Mouse (Mus musculus) spleen, adult 18-20 months (tissue): ENCODE data around the gene Copz2.
A peak's percentile ranks its signal among the peaks of the same experiment; 100 is the strongest.

ENCODE experiments used
- DNase-seq, 2 experiments: peaks; one replicate each; pipeline ENCODE4 v3.0.0; 2022; ENCODE audit warnings: mixed read lengths in 2 of 2

Copz2 gene

DNA sequence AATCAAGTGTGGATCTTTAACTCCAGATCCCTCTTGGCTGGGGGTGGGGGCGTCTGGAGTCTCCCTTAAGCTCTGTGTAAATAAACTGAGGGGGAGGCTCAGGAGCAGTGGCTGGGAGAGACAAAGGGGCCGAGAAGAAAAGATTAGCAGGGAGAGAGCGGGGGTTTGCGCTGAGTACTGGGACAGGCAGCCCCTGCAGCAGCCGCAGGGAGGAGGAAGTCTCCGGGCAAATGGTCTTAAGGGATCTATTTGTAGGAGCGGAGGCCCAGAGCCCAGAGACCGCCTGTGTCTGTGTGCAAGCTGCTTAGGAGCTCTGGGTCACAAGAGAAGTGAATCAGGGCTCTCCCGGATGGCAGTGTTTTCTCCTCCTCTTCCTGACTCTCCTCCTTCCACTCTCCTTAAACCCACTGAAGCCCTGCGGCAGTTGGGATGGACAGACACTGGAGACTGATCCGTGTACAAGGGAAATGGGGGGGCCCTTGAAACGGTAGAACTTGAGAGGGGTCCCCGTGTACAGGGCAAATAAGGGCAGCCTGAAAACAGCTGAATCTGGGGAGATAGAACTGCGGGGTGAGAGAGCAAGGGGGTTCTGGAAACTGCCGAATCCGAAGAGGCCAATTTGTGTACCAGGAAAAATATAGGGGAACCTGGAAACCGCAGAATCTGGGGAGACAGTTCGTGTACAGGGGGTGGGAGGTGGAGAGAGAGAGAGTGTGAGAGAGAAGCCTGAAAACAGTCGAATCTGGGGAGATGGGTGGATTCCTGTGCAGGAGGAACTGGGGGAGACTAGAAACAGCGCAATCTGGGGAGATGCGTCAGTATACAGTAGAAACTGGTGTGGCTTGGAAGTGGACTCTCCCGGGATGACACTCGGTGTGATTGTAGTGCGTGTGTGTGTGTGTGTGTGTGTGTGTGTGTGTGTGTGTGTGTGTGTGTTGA is 23.0 kb downstream of the Copz2 start:
- DNase-seq, result no peak

DNA sequence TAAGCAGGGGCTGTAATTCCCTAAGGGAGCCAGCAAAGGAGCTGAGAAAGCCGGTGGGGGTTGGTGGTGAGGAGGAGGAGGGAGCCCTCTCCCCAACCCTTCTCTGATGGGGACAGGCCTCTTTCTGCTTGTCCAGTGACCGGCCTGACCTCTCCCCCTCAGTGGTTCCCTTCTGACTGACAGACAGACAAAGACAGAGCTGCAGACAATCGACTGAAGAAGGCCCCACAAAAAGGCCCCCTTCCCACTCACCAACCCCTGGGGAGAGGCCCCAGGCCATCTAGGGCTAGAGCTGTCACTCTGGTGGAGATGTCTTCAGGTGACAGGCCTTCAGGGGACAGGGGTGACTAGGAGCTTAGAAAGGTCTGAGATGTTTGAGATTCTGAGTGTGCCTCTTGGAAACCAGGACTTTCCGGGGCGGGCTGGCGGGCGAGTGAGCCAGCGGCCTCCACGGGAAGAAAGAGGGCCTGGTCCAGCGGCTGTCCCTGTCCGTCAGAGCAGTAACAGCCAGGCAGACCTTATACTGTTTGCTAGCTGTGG is 24.0 kb downstream of the Copz2 start:
- DNase-seq, result no peak

DNA sequence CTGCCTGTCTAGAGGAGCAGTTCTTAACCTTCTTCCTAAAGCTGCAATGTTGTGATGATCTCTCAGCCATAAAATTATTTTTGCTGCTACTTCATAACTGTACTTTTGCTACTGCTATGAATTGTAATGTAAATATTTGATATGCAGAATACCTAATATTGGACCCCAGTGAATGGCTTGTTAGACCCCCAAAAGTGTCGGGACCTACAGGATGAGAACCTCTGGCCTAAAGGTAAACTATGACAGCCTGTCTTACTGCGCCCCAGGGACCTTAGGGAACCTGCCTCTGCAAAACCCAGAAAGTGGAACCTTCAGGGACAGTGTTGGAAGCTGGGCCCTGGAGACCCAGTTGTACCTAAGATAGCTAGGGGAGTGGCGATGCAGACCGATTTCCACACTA is 25.6 kb downstream of the Copz2 start:
- no peak for DNase-seq

DNA sequence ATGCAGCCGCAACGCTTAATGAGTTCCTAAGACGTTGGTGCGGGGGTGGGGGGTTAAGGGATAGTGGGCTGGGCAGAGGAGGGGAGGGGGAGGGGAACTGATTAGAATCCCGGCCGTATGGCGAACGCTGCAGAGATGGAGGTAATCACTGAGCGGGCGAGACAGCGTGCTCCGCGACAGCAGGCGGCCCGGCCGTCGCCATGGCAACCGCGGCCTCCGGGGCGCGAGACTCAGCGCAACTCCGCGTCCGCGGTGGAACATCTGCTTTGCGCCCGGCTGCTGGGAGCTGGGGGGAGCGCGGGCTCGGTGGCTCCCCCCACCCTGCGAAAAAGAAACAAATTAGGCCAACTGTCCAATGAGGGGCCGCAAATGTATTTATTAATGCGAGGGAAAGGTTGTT is 26.1 kb downstream of the Copz2 start:
- peak; percentile 25 to 39 for DNase-seq

DNA sequence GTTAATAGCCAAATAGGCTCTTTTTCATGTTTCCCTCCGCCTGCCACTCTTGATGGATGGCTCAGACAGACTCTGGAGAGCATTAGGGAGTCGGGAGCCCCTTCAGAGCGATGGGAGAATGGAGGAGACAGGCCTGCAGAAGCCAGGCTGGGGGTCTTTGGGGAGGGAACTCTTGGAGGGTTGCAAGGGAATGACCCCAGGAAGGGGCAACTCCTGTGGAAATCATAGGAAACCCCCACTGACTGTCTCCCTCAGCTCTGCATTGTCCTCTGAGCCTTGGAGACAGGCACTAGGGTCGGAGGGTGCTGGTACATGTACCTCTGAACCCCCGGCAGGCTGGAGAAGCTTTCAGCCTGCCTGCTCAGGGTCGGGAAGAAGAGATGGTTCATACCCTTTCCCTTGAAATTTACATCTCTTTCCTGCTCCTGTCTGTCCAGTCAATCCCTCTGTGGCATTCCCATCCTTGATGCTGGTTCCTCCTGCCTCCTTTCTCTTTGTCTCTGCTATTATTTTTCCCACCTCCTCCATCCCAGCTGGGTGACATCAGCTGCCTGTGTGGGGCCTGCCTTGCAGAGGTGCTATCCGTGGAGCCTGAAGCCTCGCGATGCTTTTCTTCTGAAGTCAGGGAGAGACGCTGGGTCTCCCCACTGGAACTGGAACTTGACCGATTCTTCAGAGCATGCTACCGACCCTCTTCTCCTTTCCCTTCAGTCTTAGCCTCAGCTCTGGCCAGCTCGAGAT is 26.8 kb downstream of the Copz2 start:
- DNase-seq, result no peak

DNA sequence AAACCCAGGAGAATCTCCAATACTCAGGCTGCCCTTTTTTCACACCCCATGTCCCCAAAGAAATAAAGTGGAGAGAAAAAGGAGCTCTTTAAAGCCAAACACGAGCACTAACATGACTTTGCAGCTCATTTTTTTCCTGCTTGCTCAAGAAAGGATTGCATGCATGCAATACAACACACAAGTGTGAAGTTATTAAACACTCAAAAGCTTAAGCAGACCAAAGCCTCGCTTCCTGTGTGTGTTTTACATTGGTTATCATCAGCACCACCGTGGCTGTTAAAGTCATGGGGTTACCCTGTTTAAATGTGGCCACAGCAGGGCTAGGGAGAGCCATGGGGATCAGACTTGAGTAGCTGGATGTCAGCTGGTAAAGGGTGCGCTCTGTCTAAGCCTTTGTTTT is 27.4 kb downstream of the Copz2 start:
- no peak for DNase-seq

DNA sequence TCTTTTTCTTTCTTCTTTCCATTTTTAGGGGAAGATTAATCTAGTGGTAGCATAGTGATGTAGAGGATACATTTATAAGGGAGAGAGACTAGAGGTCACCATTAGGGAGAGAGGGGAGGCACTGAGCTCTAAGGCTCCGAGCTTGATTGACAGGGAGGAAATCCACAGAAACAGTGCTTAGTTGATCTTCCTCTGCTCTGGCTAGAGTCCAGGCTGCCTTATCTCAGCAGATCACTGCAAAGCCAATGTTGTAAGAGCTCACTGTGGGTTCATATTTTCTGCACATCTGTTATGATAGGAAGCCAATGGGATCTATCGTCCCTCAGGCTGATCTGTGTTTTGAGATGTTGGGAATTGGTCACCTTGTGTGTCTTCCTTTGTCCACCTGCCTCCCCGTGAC is 29.0 kb downstream of the Copz2 start:
- no peak for DNase-seq

DNA sequence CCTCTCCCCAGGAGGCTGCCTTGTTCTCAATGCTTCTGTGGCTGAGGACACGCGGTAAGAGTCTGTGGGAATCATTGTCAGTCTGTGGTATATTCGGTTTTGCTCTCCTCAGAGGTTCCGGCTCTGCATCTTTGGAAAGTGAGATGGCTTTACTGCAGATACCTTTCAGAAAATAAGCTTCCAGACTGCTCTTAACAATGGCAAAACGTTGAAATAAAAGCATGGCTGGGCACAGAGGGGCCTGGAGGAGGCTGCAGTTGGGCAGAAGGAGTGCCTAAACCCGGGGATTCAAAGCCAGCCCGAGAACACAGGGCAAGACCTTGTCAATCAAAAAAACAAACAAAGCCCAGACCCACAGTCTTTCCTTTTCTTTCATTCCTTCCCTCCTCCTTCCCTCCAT is 29.7 kb downstream of the Copz2 start:
- DNase-seq, result no peak

DNA sequence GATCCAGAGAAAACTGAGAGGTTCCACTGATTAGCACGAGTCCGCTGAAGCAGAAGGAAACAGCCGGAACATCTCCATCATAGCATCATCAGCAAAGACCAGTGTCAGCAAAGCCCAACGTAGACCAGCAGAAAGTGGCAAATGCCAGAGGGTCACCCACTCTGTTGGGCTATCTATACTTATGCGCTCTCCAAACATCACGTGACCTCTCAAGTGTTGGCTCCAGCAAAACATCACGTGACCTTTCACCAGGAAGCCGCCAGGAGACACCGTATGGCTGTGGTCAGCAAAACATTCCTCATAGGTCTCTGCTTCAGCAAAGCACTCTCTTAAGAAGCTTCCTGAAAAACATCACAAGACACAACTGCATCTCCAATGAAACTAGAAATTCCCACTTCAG is 30.6 kb downstream of the Copz2 start:
- DNase-seq, result no peak

DNA sequence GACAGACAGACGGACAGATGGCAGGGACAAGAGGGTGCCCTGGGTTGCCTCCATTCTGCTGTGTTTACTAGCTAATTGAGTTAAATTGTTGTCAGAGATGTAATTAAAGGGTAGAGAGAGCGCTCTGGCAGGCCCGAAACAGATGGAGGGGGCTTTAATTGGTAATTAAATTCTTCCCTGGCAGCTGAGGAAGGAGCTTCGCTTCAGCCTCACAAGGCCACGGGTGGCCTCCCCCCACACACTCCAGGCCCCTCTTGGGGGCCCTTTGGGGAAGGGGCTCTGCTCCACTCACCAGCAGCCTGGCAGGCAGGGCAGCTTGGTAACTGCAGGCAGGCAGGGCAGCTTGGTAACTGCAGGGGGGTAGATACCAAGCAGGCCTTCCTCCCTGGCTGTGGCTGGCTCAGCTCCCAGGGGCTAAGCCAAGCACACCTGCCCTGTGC is 36.3 kb downstream of the Copz2 start:
- DNase-seq, result no peak

DNA sequence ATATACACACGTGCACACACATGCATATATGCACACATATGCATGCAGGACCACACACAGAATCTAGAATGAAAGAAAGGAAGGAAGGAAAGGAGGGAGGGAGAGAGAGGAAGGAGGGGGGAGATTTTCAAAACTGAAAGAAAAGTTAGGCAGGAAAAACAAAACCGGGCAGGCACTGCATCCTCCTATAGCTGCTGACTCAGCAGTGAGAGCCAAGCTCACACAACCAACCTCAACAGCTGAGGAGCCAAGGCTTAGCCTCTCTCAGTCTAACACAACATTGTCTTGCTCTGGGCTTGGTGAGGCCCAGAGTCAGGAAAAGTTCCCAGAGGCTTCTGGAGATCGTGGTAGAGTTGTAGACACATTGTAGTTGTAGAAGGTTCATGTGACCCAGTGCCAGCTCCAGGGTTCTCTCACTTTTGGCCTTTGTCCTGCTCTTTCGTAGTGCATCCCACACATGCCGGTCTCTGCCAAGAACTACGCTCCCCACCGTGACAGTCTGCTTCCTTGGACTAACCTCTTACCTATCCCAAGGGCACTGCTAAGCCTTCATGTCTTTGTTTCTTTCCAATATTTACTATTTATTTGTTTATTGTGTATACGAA is 37.4 kb downstream of the Copz2 start:
- DNase-seq, result no peak

DNA sequence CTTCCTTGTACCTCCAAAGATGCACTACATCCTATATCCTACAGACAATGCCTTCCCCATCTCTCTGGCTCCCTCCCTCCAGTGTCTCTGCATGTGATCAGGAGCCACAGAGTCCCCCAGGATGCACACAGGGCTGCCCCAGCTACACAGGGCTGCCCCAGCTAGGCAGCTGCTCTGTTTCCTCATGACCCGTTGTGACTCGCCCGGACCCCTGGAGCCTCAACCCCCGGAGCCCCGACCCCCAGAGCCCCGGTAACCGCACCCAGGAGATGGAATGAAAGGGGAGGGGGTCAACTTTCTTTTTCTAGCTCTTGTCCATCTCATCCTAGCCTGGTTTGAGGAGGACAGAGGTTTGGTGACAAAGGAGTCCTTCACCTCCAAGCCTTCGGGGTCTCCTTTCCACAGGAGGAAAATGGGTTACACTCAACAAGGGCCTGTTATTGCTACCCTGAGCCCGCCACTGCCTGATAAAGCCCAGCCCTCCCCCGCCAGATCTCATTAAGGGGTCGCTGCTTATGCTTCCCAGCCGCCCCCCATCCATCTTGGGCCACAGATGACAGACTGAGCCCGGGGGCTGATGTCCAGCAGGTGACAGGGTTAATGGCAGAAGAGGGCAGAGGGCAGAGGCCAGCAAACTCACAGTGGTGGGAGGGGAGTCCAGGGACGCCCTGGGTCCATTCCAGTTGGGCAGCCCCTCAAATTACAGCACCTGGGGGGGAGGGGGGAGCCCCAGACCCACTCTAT is 42.3 kb downstream of the Copz2 start:
- no peak for DNase-seq

DNA sequence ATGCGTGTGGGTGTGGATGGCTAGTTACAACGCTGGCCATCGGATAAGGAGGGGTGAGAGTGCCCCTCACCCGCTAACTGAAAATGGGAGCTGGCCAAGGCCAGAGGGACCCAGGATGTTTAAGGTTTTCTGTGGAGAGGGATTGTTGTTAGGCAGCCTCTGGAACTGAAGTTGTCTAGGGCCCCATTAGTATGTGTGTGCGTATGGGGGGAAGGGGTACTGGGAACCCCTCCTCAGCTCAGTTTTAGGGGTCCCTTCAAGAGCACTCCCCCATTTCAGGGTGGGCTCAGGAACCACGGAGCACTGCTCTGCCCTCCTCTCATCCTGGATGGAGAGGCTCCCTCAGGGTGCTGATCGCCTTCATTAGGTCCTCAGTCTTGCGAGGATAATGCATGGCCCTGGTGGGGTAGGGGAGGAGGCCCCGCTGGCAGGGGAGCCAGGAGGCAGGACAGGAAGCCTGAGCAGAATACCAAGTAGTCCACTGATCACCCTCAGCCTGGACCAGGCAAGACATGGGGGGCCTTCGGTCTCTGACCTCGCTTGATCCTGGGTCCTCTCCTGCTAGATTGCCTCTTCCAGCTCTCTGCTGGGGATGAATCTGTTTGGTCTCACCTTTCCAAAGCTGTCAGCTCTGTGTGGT is 43.7 kb downstream of the Copz2 start:
- no peak for DNase-seq

DNA sequence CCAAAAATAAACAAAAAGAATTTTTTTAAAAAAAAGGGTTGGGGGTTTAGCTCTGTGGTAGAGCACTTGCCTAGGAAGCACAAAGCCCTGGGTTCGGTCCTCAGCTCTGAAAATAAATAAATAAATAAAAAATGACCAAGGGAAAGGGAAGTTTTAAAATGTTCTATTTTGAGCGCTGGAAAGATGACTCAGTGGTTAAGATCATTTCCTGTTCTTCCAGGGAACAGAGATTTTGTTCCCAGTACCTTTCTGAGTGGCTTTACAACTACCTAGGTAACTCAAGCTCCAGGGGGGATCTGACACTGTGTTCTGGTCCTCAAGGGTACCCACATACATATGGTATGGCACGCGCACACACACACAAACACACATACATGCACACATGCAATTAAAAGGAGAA is 46.2 kb downstream of the Copz2 start:
- DNase-seq, result no peak

DNA sequence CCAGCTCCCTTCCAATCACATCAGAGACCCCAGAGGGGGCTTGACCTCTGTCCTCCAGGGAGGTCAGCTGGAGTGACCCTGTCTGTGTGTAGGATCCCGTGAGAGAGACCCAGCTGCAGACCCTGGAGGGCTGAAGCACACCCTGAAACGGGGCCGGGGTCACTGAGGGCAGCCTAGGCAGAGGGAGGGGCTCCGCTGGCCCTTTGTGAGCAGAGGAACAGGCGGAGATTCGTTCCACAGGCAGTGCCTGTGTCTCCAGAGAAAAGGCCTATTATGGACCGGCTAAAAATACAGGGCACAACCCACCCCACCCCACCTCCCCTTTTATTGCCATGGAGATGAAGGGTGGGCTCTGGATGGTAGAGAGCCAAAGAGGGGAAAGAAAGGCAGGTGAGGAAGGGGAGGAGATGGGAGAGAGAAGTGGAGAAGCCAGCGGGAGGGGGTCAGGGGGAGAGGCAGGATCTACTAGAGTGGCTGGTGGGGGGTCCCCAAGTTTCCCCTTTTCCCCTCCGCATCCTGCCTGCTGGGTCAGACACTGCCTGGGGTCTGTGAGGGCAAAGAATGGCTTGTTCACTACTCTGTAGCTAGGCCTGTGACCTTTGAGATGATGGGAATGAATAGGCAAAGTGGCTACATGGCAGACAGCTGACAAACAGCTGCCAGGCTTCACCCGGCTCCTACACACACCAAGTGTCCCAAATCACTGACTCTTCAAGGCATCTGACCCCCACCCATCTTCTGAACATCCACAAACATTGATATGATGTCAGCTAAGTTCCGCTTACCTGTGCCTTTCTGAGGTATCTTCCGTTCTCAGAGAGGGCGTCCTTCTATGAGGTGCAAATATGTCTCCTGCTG is 50.0 kb downstream of the Copz2 start:
- no peak for DNase-seq

DNA sequence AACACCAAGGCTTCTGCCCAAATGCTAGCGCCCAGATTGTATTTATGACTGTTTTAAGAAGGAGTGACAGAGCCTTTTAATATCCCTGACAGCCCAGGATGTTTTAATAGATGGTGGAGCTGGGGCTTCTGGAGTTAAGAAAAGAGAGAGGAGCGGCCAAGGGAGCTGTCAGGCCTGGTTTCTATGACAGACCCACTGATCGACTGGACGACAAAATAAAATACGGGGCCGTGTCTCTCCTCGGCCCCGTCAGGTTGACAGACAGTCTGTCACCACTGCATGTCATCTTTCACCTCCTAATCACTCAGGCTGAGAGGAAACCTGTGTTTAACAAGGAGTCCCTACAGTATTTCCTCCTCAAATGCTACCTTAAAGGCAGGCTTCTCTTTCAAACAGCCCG is 51.7 kb downstream of the Copz2 start:
- DNase-seq, result no peak

DNA sequence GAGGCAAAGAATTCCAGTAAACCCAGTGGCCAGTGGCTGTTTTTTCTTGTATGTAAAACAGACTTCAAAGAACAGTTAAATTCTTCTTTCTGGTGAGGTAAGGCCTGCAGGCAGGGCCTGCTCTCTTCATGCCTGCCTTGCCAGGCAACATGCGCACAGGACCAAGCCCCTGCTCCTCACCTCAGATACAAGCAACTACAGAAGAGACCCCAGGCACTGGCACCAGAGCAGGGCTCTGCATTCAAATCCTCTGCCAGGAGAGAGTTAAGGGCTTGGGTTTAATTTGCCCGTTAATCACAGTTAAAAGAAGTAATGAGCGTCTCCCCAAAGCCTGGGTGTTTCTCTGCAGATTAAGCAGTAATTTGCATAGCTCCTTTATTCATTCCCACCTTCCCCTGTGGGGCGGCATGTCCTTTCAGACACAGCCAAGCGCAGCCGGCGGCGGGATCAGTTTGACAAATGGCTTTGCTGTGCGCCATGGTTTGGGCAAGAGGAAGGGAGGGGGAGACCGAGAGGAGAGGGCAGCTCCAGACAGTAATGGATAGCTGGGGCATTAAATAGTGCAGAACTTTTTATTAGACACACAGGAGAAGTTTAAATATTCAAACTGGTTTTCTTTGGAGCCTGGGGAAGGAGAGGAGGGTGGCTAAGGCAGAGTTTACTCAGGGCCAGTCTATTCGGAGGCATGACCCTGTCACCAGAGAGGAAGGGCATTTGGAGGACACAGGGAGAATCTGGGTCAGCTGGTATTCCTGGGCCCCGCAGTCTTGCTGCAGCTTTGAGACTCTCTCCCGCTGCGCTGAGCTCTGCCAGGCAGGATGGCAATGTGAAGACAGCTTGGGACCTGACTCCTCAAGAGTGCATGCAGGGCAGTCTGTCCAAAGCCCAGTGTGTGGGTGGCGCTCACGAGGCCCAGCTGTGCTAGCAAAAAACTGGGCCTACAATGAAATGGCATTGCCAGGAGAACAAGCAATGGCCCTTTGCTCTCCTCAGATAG is 53.3 kb downstream of the Copz2 start:
- DNase-seq, result no peak

DNA sequence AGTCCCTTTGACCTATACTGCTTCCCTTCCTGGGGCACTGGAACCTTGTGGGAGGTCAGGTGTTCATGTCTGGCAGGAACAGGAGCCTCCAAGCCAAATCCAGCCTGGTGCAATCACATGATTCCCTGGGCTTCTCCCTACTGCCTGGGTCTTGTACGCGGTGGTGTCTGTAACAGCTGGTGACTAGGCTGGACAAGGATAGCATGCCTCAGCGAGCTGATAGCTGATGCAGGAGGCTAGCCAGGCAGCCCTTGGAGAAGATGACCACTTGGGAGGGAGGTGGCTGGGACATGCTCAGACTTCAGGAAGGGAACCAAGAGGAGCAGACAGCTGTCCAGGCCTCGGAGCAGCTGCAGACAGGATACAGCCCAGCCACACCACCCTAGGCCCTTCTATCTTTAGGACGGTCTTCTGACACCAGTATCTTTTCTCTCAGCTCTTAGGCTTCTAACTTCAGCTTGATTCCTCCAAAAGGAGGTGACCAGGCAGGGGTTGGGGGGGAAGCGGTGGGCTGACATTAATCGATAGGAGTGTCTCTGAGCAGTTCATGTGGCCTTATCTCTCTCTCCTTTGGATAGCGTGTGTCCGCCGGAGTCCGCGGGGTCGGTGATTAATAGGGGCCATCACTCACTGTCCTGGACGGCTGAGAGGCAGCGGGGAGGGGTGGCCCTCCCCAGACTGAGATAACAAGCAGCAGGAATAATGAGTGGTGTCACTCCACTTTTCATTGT is 56.9 kb downstream of the Copz2 start:
- no peak for DNase-seq

DNA sequence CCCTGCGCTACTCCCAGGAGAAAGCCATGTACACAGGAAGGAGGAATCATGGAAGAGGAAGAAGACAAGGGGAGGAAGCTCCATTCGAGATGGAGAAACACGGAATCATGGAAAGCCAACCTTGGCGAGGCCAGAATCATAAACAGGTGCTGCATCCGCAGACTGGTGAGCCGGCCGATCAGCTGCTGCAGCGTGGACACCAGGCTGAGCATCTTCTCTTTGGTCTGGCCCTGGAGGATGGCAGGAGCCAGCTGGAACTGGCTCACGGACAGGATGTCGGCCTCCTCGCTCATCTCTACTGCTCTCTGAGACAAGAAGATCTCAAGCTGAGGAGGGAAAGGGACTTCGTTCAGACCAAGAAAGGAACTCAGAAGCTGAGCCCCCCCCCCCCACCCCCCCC is 58.9 kb downstream of the Copz2 start:
- DNase-seq, result no peak
